Mouse (Mus musculus): ENCODE results near the gene Tns3. TPM values are rescaled to one million over a fixed set of nuclear protein-coding genes. Genes with fewer than 3 reads are reported as not detected.

The Tns3 gene
- total RNA-seq, 4 experiments from 2014 or later = 50.9 to 62.2 (median 57.3) TPM

DNA sequence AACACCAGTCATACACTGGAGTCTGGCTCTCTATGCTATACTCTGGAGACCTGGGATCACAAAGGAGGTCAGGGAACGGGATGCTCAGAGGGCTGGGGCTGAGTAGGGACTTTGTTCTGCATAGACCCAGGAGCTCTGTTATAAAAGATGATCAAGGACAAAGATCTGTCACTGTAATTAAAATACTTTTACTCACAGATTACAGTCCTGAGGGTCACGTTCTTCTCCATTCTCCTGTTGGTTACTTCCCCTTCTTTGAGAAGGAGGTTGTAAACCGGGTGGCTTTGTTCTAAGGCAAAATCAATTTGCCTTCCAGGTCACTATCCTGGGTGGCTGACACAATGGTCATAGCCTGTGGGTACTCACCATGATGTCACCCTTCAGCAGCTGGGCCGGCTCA, 133.8 kb downstream of the Tns3 start:
- no peak for DNase-seq (ENCODE audit: low spot score in 2 of 2)

GRCm38 (mm10) chr11:8530036-8530435, 134.3 kb downstream of the Tns3 start:
- no peak for DNase-seq (ENCODE audit: low spot score in 2 of 2)

DNA sequence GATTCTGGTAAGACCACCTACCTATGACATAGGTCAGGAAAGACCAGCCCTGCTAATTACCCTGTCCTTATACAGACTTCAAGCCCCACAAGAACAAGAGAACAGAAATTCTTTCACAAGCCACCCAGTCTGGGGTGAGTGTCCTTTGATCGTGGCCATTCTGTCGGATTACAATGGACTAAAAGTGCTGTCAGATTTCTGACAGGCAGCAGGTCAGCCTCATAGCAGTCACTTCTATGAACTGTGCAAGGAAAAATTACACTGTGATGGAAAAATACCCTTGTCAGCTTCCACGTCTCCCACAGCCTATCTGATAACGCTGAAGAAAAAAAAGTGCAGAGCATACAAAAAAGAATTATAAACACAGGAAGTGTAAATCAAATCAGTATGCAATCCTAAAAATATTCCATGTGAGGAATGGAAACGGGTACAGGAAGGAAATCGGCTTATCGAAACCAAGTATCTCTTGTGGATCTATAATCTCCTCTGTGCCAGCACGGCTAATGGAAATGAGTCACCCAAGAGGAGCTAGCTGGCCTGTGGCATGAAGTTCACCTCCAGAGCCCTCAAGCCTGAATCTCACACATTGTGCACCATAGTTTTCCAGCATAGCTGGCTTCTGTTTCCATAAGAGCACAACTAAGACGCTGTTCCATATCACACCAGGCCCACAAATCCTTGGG, 138.7 kb downstream of the Tns3 start:
- DNase-seq (ENCODE audit: low spot score in 2 of 2) = no peak

DNA sequence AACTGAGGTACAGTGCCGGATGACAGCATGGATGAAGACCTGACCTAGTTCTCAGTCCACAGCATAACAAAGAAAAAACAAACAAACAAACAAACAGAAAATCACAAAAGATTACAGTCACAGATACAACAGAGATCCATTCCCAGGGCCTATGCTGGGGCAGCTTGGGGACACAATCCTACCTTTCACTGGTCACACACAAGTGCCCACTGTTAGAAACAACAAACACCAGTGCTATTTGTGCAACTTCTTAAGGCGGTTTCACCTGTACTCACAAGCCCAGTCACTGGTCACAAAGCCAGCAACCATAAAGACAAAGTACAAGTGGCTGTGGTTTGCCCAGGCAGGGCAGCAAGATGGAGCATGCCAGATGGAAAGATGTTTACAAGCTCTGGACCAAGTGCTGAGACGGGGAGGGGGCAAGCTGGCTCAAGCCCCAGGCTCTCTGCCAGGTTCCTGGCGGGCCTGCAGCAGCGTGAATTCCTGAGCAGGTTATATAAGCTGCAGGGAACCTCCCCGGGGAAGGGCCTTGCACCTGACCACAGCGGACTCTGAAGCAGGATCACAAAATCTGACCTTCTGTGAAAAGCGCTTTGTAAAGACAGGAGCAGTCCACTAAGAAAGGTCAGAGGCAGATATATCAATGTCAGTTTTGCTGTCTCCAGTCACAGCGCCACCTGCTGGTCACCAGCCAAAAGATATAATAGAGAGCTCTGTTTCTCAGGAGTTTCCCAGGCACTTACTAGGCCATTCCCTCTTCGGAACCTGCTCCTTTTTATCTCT, 140.8 kb downstream of the Tns3 start:
- peak; percentile 66 to 84 for DNase-seq (ENCODE audit: low spot score in 2 of 2)

DNA sequence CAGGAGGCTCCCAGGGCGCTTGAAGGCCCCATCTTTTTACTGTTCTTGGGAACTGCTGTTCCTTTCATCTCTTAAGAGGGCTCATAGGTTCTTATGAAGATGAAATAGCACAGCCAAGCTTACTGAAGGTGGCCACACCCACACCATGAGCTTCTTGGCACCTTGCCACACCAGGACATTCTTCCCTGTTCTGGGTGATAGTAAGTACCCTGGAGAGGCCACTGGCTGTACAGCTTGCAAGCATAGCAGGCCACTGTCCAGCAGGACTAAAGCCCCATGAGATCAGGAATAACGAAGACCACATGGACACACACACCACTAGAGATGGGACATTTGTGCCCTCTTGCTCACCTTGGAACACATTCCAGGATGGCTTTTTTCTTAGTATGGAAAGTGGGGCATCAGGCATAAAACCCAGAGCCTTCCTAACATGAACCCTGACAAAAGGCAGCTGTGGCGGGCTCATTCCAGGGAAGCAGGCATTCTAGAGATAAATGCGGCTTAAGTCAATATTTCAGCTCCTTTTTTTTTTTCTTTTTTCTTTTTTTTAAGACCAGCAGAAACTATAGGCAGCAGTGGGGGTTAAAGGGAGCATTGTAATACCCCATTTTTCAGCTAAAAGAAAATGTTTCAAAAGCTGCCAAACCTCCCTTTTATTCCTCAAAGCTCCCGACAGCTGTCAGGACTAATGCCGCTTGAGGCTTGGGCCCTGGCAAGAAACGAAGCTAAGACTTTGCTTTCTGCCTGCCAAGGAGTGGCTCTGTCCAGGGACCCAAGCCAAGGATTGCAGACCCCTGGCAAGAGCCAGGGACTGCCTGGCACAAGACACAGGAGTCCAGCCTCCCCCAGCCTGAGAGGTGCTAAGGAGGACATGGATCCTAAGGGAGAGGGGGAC, 150.7 kb downstream of the Tns3 start:
- DNase-seq (ENCODE audit: low spot score in 2 of 2) = peak; percentile 38 to 41

DNA sequence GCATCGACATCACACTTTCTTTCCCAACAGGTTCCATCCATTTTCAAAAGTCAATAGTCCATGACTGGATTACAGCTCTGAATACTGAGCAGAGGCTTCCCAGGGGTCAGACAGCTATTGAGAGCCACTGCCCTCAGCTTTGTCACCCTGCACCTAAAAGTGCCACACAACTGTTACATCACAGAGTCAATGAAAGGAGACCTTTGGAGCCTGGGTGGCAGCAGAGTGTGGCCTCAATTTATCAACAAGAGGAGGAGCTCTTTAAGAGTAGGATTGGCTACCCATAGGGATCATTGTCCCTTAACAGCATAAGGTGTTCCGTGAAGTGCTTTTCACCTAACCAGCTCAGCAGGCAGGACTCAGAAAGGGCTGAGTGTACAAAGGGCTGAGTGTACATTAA, 154.0 kb downstream of the Tns3 start:
- no peak for DNase-seq (ENCODE audit: low spot score in 2 of 2)

- no peak for DNase-seq (ENCODE audit: low spot score in 2 of 2)
Observed at GRCm38 (mm10) chr11:8509614-8510013, 154.7 kb downstream of the Tns3 start.

DNA sequence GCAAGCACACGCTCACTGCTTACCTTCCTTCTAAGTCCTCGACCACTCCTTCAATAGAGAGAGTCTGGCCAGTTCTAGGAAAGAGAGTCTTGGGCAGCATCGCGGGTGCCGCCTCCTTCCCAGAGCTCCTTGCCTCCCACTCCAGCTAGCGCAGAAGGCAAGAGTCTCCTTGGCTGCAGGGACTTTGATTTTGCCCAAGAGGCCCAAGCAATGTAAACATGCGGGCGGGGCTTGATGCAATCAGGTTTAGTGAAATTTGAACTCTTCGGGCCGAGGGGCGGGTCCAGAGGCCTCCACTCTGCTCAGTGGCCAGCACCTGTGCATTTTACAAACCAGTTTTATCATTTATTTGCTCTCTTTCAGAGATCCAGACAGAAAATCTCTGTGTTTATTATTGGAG, 160.6 kb downstream of the Tns3 start:
- no peak for DNase-seq (ENCODE audit: low spot score in 2 of 2)

DNA sequence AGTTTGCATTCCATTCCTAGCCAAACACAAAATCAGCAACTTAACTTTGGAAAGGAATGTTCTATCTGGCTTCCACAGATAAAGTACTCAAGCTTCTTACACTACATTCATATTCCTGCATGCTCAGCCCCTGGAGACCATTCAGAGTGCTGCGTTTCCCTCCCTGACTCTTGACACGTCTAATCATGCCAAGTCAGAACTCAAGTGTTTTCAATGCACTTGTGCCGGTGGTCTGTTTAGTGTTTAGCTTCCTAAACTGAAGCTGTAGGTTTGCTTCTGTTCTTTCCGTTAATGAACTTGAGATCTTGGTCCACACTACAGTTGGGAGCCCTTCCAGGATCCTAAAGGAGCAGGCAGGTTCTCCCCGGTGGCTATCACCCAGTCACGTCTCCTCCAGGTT, 163.5 kb downstream of the Tns3 start:
- no peak for DNase-seq (ENCODE audit: low spot score in 2 of 2)

DNA sequence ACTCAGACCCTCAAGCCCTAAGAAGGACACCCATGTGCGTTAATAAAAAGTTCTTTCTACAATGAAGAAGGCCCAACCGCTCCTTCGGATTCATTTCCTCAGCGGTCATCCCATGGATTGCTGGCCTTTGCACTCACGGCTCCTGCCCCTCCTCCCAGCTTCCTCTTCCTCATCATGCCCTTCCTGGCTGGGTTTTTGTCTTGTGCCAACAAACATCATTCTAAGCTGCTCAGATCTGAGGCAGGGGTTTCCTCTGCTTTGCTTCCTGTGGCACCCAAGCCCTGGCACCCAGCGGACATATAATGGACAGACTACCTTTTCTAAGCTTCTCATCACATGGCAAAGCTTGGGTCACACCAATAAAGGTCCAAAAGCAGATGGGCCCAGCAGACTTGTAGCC, 167.2 kb downstream of the Tns3 start:
- no peak for DNase-seq (ENCODE audit: low spot score in 2 of 2)

DNA sequence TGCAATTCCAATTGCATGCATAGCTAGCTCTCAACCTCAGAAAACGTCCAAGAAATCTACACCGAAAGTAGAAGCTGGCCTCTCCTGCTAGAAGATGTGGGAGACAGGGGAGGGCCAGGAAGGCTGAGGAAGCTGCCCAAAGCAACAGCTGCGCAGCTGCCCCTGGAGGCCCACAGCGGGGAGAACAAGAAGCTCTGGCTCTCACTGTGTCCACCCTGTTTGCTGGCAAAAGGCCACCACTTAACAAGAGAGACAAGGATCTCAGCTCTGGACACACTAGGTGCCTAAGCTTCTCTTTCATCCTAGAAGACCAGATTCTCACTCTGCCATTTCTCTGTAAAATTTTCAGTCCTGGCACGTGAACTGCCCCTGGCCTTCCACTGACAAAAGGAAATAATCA, 167.6 kb downstream of the Tns3 start:
- no peak for DNase-seq (ENCODE audit: low spot score in 2 of 2)

DNA sequence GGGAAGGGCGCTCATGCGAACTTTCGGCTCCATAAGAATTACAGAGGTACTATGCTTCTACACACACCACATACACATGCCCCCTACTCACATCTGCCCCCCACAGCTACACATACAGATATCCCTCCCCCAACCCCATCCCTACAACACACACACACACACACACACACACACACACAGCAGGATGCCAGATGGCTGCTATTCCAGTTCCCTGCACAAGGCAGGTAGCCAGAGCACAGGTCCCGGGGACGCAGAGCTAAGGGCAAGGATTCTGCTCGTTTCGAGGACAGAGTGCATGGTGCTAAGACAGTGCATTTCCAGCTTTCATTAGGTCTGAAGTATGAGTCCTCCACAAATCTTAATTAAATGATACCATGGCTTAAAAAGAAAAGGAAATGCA, 168.5 kb downstream of the Tns3 start:
- no peak for DNase-seq (ENCODE audit: low spot score in 2 of 2)

- DNase-seq (ENCODE audit: low spot score in 2 of 2) = no peak
Observed at GRCm38 (mm10) chr11:8495036-8495435, 169.3 kb downstream of the Tns3 start.

DNA sequence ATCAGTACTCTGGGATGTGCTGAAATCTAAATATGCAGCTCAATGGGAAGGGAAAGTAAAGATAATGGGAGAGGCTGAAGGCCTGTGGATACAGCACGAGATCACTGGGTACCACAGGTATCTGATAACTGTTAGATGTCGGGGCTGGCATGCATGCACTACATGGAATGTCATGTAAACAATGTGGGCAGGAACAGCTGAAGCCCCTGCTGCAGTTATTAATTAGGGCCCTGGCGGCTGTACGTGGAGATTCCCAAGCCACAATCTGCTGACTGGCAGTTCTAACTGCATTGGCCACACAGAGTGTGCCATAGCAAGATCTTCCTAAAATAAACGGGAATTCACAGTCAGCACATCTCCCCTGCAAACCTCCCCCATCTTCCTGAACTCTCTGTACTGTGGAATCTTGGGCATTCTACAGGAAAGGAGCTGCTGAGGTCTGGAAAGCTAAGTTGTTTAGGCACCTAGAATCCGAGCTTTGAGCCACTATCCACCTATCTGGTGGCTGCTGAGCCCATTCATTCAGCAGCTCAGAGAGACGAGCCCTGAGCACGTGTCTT, 170.3 kb downstream of the Tns3 start:
- no peak for DNase-seq (ENCODE audit: low spot score in 2 of 2)

GRCm38 (mm10) chr11:8492332-8492731, 172.0 kb downstream of the Tns3 start:
- peak in 1 of 2 experiments; percentile 46 for DNase-seq (ENCODE audit: low spot score in 2 of 2)

- no peak for DNase-seq (ENCODE audit: low spot score in 2 of 2)
Observed at GRCm38 (mm10) chr11:8488248-8488647, 176.1 kb downstream of the Tns3 start.

DNA sequence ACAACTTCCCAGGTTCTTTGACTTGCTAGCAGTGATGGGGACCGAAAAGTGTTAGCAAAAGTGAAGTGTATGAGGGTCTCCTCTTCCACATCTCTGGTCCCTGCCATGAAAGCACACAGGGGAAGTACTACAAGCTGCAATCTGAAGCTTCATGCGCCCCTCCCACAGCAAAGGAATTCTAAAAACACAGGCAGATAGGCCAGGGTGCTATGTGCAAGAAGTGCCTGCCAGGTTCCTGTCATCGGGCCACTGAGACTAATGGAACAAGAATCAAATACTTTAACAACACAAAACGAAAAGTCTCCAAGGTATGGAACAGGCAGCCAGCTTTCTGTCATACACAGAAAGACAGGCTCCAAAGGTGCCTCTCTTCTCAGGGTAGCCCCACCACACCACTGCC, 177.8 kb downstream of the Tns3 start:
- no peak for DNase-seq (ENCODE audit: low spot score in 2 of 2)

GRCm38 (mm10) chr11:8484538-8484937, 179.8 kb downstream of the Tns3 start:
- DNase-seq (ENCODE audit: low spot score in 2 of 2) = no peak

DNA sequence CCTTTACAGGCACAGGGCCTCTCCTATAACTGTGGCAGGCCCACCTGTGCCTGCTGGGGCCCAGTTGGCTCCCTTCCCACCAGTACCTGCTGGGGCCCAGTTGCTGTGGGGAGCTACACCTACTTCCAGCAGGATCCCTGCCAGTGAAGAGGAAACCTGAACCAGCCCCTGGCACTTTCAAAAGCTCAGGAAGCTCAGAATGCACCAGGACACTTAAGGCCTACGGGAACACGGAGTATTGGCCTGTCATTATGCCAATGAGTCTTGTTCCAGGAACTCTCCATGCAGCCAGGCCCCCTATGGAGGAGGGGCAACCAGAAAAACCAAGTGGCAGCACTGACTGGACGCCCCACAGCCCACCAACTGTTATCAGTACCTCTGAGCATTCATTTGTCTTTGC, 181.6 kb downstream of the Tns3 start:
- no peak for DNase-seq (ENCODE audit: low spot score in 2 of 2)

GRCm38 (mm10) chr11:8481962-8482361, 182.4 kb downstream of the Tns3 start:
- no peak for DNase-seq (ENCODE audit: low spot score in 2 of 2)

DNA sequence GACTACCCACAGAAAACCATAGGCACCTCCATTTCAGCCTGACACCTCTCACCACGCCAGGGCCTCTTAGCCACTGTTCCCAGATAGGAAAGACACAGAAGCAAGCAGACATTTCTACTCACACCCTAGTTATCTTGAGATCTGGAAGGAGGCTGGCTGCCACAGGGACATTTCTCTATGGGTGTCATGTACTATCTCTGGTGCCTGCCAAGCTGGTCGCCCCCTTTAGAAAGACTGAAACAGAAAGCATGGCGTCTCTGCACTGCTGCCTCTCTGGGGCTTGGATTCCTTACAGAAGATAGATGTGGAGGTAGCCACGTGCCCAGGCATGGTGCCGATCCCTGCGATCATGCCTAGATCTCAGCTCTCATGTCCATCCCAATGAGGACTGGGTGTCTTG, 182.8 kb downstream of the Tns3 start:
- no peak for DNase-seq (ENCODE audit: low spot score in 2 of 2)

DNA sequence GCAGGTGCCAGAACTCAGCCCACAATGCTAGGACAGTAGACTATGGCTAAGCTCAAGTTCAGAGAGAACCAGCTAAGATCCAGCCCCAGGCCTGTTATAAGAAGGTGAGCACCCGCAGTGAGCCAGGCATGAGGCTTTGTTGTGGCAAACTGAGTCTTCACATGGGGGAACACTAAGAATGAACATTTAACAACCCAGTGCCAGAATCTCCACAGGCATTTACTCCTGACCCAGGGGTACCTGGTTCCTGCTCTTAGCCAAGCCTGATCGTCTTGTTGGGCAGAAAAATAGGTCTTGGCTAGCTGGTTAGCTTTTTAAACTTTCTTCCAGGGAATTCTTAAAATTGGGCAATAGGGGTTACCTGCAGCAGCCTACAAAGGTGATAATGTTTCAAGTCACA, 184.5 kb downstream of the Tns3 start:
- DNase-seq (ENCODE audit: low spot score in 2 of 2) = no peak
